In genomic region chr16:52210844-52211606, GRCm38 (mm10) we compare ENCODE assay signal across 13 mouse cellular contexts.
"Had no signal": no experiment of that assay in that cellular context is flagged by ENCODE, and none has a peak within 500 bp of the region (broad histone marks: within the 10 kb centered on the region; RNA-seq: fewer than 3 reads in every experiment).

No protein-coding gene starts in this region.

- H3K4me2 ChIP-seq: kidney, embryonic 15.5 days; liver, embryonic 13.5 days had no signal

- H3K4me3 ChIP-seq: kidney, embryonic 15.5 days; left cerebral cortex, adult 2 months; liver, embryonic 13.5 days had no signal

- H3K27ac ChIP-seq: kidney, embryonic 15.5 days; left cerebral cortex, adult 2 months; liver, embryonic 13.5 days; macrophage had no signal

- H3K27me3 ChIP-seq: kidney, embryonic 15.5 days; liver, embryonic 13.5 days had no signal

- DNase-seq: kidney, adult 11 months; kidney, adult 8-10 months; kidney, postnatal 10 days; kidney, postnatal 36 days; layer of hippocampus, postnatal 36 days; liver, embryonic 13.5 days; midbrain, embryonic 14.5 days; thymus, adult 2 months; thymus, postnatal 14 days; thymus, postnatal 4 days had no signal

- H3K9ac ChIP-seq: kidney, embryonic 15.5 days; liver, embryonic 13.5 days had no signal

- H3K4me1 ChIP-seq: kidney, embryonic 15.5 days; liver, embryonic 13.5 days had no signal

- H3K9me3 ChIP-seq: kidney, embryonic 15.5 days; liver, embryonic 13.5 days had no signal

- H3K36me3 ChIP-seq: liver, embryonic 13.5 days had no signal
